Mouse (Mus musculus) right cerebral cortex, adult 2 months (tissue): Measurements from ENCODE around the gene Gm28053.
"Not testable (repeated sequence)": the region's sequence is repeated elsewhere in the genome, so short reads cannot be mapped to it uniquely, and the experiment has no call there.

Source experiments
- DNase-seq, 2 experiments: peaks; one replicate each; pipeline ENCODE4 v3.0.0; 2021 to 2022; ENCODE audit warnings: low spot score in 2 of 2

Gm28053 gene

DNA sequence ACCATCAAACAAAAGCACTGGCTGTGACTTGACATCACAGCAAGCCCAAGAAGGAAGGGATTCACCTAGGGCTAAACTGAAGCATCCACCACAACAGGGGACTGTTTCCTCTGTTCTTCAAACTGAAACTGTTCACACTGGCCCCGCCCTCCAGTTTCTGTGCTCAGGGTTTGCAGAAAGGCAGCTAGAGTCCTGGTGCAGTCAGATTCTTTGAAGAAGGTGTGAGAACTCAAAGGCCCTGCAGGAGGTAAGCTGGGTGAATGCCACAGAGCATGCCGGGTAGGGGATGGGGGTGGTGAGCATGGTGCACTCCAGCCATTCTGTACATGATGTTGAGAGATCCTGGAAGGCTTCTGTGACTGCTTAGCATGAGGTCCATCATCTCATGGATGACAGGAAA, at the start of gene Gm28053, which contains the start of gene Gimap7:
Gene Gm28053, plus strand, starts transcription at position 153 of the 400 bp plus-strand sequence.
Gene Gimap7, plus strand, starts transcription at position 167 of the 400 bp plus-strand sequence.
- DNase-seq, result no peak

- no peak for DNase-seq
Observed at GRCm38 (mm10) chr6:48669446-48669969, 48.9 kb upstream of the Gm28053 start.

- no peak for DNase-seq
Observed at GRCm38 (mm10) chr6:48674291-48675058, 43.9 kb upstream of the Gm28053 start.

DNA sequence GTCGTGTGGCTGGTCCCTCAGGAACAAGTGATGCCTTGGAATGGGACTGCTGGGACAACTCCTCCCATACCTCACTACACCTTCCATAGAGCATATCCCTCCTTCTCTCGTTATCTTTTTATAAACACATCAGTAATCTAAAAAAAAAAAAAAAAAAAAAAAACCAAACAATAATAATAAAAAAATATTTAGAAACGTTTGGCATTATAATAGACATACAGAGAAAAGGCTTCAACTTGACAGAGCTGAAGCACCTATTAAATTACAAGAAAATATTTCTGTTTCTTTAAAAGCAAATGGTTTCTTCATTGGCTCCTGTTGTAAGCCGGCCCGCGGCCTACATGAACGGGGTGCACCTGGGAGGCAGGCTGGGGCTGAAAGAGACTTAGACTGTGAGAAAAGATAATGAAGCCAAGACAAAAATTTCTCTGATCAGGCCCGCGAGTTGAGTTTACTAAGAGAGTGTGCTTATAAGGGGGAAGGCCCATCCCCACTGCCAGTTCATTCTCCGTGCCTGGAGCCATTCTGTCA, 42.9 kb upstream of the Gm28053 start:
- DNase-seq, result no peak

DNA sequence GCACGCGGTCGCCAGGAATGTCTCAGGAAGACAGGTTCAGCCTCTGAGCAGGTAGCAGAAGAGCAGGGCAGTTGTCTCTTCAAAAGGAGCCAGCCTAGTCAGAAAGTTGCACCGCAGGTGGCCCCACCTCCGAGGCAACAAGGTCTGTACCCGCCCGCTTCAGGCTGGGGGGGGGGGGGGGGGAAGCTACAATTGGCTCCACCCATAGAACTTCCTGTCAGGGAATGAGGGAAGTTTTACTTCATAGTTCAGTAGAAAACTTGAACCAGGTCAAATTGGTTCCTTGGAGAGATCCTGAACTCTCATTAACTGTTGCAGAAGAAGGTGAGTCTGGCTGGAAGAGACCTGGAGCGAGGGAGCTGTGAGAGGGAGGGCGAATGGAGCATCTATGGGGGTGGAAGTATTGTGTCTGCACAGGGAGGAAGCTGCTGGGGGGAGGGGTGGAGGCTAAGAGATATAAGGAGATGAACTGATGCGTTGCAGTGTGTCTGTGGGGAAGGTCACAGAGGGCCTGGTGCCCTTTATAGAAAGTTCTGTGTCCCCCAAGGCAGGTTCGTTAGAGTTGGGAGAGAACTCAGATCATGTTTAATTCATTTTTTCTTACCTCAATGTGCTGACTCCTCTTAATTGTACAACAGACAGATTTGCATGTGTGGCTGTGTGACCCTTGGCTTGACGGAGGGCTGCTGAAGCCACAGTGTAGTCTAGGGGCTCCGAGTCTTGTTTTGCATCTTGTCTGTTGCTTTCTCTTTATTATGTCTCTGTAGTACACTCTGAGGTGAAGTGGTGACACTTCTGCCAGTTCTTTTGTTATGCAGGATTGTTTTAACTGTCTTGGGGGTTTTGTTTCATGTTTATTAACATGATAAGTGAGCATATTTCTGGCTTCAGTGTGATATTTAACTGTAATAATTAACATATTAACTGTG, 42.2 kb upstream of the Gm28053 start, which contains the start of gene Gimap9:
Gene Gimap9, plus strand, starts transcription at position 199 of the 929 bp plus-strand sequence.
- no peak for DNase-seq

DNA sequence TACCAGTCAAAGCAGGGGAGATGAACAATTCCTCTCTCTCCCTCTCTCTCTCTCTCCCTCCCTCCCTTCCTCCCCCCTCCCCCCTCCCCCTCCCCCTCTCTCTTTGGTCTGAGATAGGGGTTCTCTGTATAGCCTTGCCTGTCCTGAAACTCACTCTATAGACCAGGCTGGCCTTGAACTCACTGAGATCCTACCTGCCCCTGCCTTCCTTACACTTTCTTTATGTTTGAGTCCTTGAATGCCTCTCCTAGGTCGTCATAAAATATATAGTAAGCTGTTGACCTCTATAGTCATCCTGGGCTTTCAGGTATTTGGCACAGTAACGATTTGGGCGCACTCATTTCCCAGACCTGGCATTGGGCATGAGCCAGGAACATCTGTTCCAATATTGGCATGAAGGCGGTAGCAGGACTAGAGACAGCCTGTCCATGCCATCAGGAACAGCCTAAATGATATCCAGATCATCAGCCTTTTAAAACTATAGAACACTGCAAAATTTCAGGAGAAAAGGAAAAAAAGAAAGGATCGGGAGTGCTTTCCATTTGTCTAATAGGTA, 41.5 kb upstream of the Gm28053 start:
- no peak for DNase-seq

GRCm38 (mm10) chr6:48677492-48678345, 40.7 kb upstream of the Gm28053 start:
- no peak for DNase-seq

DNA sequence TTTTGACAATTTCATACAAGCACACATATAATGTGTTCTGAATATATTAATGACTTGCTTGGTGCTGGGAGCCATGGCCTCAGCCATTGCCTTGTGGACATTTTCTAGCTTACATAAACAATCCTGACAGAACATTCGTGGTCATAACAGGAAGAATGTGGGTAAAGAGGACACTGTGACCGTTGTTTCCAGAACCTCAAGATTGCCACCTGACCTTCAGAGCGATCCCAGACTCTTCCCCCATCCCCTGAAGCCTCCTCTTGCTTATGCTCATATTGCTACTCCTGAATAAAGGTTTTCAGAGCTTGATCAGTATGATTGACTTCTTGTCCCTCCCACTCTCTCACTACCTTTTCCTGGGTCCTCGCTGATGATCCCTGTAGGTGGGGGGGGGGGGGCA, 40.0 kb upstream of the Gm28053 start:
- no peak for DNase-seq

DNA sequence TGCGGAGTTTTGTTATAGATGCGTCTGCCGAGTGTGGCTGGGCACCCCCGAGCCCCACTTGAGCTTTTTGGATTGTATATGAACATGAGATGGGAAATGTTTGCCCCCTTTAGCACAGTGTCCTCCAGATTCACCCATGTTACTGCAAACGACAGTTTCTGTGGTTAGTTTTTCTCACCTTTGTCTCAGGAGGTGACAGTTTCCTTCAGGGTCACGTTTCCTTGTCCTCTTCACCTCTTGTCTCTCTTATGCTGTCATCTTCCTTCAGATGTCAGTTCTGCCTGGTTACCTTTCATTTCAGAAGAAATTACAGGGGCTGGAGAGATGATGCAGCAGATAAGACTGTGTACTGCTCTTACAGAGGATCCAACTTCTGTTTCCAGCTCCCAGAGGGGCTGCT, 38.7 kb upstream of the Gm28053 start:
- no peak for DNase-seq

GRCm38 (mm10) chr6:48680421-48680820, 38.0 kb upstream of the Gm28053 start:
- no peak for DNase-seq

- DNase-seq, result no peak
Observed at GRCm38 (mm10) chr6:48681472-48682090, 36.8 kb upstream of the Gm28053 start.

GRCm38 (mm10) chr6:48682271-48682670, 36.1 kb upstream of the Gm28053 start:
- DNase-seq, result peak; percentile 16 to 17

- DNase-seq, result not testable (repeated sequence)
Observed at GRCm38 (mm10) chr6:48683263-48683821, 35.1 kb upstream of the Gm28053 start.

DNA sequence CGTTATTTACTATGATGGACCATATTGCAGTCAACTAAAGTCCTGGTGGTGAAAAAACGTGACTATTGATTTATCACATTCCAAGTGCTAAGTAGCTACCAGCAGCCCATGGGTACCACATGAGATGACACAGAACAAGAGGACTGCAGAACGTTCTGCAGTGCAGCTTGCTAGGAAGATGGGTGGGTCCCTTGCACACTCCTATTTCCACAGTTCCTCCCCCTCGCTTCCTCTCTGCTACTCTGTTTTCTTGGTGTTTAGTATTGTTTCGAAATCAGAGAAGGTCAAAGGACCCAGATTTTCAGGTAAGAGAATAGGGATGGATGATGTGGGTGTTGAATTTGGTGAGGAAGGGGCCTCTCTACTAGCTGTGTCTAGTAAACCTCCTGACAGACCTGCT, 34.1 kb upstream of the Gm28053 start, which contains the start of gene Gimap4:
Gene Gimap4, plus strand, starts transcription at position 231 of the 400 bp plus-strand sequence.
- DNase-seq, result no peak

DNA sequence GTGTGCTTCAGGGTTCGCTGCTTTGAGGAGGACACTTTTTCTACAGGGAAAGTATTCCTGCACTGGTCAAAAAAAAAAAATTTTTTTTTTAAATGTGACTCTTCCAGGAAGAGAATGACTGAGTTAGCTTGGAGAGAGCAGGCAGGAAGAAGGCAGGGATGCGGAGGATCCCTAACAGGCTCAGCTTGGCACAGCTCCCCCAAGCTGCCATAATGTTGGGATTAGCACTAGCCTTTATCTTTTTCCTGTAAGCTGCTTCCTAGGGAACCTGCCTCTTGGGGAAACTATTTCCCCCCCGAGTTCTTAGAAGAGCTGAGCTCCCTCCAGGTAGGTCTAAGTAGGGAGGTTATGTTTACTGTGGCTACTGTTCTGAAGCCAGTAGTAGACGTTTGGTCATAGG, 33.6 kb upstream of the Gm28053 start:
- DNase-seq, result no peak

DNA sequence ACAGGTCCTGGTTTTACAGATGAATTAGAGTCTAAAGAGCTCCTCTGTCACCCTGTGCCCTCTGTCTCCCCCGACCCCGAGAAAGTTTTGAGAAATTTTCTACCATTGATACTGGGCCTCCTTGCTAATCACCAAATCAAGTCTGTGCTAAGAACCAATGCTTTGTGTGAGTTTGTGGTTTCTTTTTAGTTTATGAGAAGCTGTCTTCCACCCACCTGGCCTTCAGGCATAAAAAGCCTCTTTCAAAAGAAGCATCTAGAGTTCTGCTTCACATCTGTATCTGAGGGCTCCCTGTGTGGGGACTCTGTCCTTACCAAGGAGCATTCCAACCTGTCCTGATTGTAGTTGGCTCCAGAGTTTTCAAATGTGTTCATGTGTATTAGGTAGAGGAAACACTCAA, 33.2 kb upstream of the Gm28053 start:
- no peak for DNase-seq

GRCm38 (mm10) chr6:48685694-48686665, 32.4 kb upstream of the Gm28053 start:
- peak in 1 of 2 experiments; percentile 27 for DNase-seq

- no peak for DNase-seq
Observed at GRCm38 (mm10) chr6:48687077-48687476, 31.3 kb upstream of the Gm28053 start.

DNA sequence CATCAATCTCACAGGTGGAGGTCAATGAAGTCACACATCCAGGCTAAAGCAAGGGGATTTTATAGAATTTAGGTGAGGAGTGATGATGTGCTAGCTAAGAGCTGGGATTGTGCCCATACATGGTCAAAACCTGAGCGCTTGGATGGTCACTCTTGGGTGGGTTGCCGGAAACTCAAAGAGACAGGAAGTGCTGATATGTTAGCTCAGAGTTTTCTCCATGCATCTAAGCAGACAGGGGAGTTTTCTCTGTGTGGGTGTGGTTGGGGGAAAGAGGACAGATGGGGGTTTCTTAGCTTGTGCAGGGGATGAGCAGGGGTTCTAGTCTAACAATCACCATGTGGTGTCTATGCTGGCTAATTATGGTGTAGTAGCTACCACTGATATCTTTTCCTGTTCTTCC, 29.1 kb upstream of the Gm28053 start:
- DNase-seq, result no peak
